Mouse (Mus musculus): ENCODE results near the gene Btbd7.

Btbd7 gene

DNA sequence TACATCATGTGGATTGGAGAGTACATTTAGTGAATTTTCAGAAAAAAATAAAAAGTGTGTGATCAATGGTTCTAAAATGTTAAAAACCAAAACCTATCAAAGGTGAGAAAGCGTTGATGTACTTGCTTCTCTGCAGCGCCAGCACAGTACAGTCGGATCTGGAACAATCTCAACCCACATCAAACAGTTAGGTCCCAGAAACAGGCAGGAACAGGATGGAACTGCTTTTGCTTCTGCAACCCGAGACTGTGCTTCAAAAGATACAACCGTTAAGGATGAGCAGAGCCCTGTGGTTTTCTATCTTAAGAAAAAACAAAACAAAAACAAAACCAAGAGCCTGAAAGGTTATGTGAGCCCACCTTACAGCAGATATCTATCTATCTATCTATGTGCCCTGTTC is 95.4 kb downstream of the Btbd7 start:
- no peak for DNase-seq (ENCODE audit: extremely low spot score, low read depth, low spot score)

GRCm38 (mm10) chr12:102779452-102779851 is 98.8 kb downstream of the Btbd7 start:
- no peak for DNase-seq (ENCODE audit: extremely low spot score, low read depth, low spot score)

DNA sequence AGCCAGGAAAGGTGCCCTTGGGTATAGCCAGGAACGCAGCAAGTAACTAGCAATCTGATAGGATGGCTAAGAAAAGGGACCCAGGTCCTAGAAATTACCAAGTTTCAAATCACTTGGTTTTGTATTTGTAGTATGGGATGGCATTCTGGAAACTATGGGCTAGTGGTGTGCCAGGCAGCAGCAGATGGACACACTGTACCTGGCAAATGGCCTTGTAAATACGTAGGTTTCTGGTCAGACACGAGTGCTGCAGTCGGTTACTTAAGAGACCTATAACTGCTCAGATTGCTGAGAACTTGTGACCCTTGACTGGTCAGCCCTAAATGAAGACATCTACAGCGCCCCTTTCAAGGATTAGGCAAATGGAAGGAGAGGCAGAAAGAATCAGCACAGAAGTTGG is 100.1 kb downstream of the Btbd7 start:
- DNase-seq (ENCODE audit: extremely low spot score, low read depth, low spot score), result no peak

- DNase-seq (ENCODE audit: extremely low spot score, low read depth, low spot score), result no peak
Measured at GRCm38 (mm10) chr12:102776035-102776434, 102.2 kb downstream of the Btbd7 start.

DNA sequence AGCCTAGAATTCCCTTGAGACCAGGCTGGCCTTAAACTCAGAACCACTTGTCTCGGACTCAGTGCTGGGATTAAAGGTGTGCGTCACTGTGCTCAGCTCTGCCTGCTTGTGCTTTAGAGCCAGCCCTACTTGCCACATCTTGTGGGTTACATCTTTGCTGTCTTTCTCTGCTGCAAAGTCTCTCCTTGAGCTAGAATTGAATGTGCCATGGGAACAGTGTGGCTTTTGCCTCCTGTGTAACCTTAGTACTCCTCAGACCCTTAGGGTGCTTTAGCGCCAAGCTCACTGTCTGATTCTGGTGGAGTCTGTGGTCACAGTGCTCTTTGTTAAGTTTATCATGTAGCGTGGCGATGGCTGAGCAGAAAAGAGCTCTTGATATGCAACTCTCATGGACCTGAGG is 105.6 kb downstream of the Btbd7 start:
- no peak for DNase-seq (ENCODE audit: extremely low spot score, low read depth, low spot score)

- no peak for DNase-seq (ENCODE audit: extremely low spot score, low read depth, low spot score)
Measured at GRCm38 (mm10) chr12:102771601-102772000, 106.7 kb downstream of the Btbd7 start.

GRCm38 (mm10) chr12:102769000-102769399 is 109.3 kb downstream of the Btbd7 start:
- DNase-seq (ENCODE audit: extremely low spot score, low read depth, low spot score), result no peak

- DNase-seq (ENCODE audit: extremely low spot score, low read depth, low spot score), result no peak
Measured at GRCm38 (mm10) chr12:102763696-102764095, 114.6 kb downstream of the Btbd7 start.

DNA sequence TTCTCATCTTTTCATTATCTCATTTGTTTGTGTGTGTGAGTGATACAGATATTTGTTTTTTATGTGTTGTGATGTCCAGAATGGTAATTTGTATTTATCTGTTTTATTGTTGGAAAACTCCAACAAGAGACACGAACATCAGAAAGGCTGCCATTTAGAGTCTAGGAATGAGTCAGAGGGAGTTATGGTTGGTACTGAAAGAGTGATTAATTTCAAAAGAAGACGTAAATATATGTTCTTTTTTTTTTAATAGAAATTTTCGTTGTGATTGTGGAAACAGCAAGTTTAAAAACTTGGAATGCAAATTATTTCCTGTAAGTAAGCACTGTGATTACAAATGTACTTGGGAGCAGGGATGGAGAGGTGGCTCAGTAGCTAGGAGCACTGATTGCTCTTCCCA is 116.6 kb downstream of the Btbd7 start:
- DNase-seq (ENCODE audit: extremely low spot score, low read depth, low spot score), result no peak

DNA sequence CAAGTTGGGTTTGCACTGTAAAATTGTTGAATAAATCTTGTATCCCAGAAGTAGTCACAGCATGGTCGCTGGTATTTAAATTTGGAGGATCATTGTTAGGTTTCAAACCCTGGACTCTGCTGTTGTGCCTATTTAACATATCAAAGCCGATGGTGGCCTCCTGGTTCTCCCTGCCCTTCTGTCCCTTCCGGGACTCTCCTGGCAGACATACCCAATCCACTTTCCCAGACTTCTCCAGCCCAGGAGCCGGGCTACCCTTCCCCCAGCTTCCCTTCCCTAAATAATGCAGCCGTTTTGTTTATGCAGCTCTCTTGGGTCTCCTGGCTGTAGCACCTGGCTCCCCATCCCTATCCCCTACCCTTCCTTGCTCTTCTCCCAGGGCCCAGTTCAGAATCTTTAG is 119.3 kb downstream of the Btbd7 start:
- no peak for DNase-seq (ENCODE audit: extremely low spot score, low read depth, low spot score)

DNA sequence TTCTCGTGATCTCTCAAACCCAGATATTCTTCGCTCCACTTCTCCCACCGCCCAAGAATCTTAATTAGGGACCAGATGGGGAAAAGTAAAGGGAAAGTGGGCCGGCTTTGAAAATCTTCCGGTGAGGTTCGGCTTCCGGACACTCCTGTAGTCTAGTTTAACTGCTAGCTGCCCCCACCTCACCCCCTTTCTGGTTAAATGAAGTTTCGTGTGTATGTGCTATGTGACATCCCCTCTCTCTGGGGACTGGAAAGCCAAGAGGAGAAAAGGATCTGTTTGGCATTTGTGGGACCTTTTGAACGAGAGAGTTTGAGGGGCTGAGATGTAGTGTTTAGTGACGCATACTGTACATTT is 119.9 kb downstream of the Btbd7 start, which contains the start of gene Gm20604:
Gene Gm20604, minus strand, starts transcription at position 270 of the 354 bp plus-strand sequence.
- DNase-seq (ENCODE audit: extremely low spot score, low read depth, low spot score), result no peak

- peak; percentile 85 for DNase-seq (ENCODE audit: extremely low spot score, low read depth, low spot score)
Measured at GRCm38 (mm10) chr12:102757689-102758402, 120.4 kb downstream of the Btbd7 start, which contains the start of the genes Gm28051, Gon7 and Ubr7. Gene Gm28051 (minus strand): TSS chr12:102757765. Gene Gon7 (minus strand): TSS chr12:102757803. Gene Ubr7 (plus strand): TSS chr12:102757967.

DNA sequence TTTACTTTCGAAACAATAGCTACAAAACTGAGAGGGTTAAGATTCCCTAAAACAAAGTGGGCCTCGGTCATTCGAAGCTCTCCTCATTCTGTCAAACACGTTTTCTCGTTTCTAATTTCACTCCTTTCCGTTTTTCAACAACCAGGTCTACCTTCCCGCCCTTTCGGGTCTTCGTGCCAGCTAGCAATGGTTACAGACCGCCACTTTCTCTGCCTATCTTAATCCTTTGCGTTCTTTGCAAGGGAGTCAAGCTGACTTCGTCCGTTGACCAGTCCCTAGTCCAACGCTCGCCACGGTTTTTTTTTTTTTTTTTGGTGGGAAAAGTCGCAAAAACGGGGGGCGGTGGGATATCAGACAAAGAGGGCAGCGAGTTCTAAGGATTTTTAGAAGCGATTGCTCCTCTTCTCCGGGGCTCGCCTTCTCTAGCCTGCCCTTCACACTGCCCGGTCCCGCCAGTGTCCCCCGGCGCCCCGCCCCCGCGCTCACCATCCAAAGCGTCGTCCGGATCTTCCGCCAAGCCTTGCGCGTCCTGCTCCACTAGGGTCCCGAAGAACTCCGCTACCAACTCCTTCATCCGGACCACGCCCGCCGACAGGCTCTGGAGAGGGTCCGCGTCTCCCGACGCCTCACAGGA is 121.1 kb downstream of the Btbd7 start:
- no peak for DNase-seq (ENCODE audit: extremely low spot score, low read depth, low spot score)

GRCm38 (mm10) chr12:102756304-102756703 is 122.0 kb downstream of the Btbd7 start:
- DNase-seq (ENCODE audit: extremely low spot score, low read depth, low spot score), result no peak

- DNase-seq (ENCODE audit: extremely low spot score, low read depth, low spot score), result no peak
Measured at GRCm38 (mm10) chr12:102748256-102748655, 130.0 kb downstream of the Btbd7 start.

GRCm38 (mm10) chr12:102744839-102745238 is 133.4 kb downstream of the Btbd7 start:
- no peak for DNase-seq (ENCODE audit: extremely low spot score, low read depth, low spot score)

DNA sequence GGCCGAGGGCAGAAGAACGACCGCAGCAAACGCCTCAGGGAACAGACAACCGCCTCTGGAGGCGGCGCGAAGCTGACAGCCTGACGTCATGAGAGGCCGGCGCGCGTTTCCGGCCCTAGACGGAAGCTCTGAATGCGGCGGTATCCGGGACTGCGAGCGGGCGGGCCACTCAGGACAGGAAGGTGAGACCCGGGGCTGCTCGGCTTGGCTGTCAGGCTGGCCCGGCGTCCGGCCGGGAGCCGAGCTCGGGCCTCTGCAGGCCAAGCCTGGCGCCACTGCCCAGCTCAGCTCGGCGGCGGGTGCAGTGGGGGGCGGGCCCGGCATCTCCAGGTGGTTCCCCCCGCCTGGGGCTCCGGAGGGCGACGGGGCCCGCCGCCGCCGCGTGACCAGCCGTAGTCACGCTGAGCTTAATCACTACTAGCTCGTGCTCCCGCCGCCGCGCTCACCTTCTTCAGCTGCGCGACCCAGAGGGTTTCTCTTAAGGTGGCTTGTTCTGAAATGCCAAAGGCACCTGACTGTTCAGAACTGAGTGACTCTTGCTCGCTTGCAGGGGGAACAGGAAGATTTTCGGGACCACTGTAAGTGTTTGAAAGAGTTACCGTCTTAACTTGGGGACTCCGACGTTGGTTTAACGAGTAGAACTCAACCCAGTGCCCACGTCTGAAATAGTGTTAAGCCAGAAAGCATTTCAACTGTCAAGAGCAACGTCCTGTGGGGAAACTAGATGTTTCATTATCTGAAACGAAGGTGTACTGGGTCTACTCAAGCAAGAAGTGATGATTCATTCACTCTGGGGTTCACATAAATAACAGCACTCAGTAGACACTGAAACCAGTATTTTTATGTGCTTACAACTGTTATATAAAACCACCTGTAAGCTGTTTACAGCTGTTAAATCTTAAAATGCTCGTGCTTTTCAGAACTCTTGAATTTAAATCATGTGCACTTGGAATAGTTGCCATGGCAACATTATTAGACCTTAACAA is 134.4 kb downstream of the Btbd7 start, which contains the start of the genes Moap1 and Tmem251:
Gene Moap1, minus strand, starts transcription at position 73 of the 986 bp plus-strand sequence.
Gene Tmem251, plus strand, starts transcription at position 174 of the 986 bp plus-strand sequence.
- DNase-seq (ENCODE audit: extremely low spot score, low read depth, low spot score), result no peak

DNA sequence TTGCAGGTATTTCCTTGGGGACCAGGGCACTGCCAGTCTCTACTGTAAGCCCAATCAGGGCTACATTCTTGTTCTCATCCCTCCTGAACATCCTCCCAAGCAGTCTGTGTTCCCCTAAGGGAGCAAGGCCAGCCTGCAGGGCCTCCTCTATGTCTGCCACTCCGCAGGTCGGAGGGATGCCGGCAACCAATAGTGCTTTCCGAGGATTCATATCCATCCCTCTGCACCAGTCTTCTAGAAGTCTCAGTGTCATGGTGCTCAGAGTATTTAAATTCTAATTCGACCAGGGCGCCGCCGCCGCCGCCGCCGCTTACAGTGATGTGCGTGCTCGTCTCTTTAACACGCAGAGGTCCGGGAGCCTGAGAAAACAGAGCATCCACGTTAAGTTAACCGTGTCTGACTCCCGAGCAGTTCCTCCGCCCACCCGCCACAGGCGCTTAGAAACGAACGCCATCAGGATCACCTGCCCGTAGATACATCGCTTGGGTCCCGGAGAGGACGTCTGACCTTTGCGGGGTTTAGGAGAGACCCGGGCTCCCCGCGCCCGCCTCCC is 135.2 kb downstream of the Btbd7 start:
- no peak for DNase-seq (ENCODE audit: extremely low spot score, low read depth, low spot score)

GRCm38 (mm10) chr12:102742056-102742455 is 136.2 kb downstream of the Btbd7 start:
- no peak for DNase-seq (ENCODE audit: extremely low spot score, low read depth, low spot score)

DNA sequence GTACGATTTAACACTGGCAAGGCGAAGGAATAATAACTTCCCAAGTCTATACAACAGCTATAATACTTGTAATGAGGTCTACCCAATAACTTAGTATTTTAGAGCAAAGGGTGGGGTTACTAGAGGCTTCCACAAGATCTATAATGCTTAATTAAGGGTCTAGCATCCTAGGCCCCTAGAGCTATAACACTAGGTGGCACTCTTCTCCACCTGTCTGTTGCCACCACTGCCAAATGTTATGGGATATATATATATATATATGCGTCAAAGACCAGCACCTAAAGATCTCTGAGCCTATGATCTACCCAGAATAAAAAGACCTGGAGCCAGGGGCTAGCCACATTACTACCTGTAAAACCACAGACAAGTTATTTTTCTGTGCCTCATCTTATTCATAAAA is 138.0 kb downstream of the Btbd7 start:
- no peak for DNase-seq (ENCODE audit: extremely low spot score, low read depth, low spot score)

DNA sequence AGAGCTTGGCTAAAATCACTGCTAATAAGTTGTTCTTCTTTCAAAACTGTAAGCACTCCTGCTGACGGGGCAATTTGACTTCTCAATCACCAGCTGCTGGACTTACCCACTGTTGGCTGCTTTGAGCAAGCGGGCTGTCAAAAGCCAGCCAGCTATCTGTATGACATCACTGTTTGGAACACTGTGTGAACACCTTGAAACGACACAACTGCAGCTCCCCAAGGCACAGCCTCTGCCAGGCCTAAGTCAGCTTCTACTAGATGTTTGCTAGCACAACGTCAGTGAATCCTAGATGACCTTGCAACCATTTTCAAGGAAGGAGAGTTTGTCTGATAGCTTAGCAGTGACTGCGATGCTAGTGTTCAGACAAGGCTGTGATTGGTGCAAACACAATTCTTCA is 139.2 kb downstream of the Btbd7 start:
- no peak for DNase-seq (ENCODE audit: extremely low spot score, low read depth, low spot score)

Measured in hindlimb bud, embryonic 11.5 days (tissue).